Mouse (Mus musculus): ENCODE measurements at regions not wholly inside any gene's neighbourhood (a gene's known extent, or its start where the extent isn't known, plus 50 kb on each side); places are given as distances from the start of the nearest gene placed in this dataset.

DNA sequence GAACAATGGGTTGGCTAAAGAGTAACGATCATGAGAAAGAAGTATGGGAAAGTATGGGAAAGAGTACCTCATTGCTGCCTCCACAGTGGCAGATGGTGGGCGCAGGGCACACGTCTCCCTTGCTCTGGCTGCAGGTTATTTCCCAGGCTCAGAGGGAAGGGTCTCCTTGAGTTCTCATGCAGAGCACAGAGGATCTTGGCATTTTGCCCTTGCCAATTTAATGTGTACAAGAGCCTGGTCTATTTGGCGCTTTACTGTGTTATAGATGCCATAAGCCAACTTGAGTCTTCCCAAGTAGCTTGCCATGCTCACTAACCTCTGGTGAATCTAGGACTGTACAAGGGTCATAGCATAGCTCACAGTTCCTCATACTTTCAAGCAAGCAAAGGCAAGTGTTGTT lies 296.7 kb upstream of the Rnf219 start:
- Histone ChIP-seq H3K9me3 (ENCODE audit: control insufficient read depth, low read length) (no peaks in the 10 kb centered on the region), H3K4me2 (ENCODE audit: low read depth, low read length, severe bottlenecking) (no peak overlapping the region), H3K36me3 (ENCODE audit: control insufficient read depth, insufficient read depth, low read length) (no peaks in the 10 kb centered on the region), H3K27ac (ENCODE audit: low read depth, low read length) (no peak overlapping the region), H3K4me1 (replicated peaks; ENCODE audit: control insufficient read depth, insufficient read depth, low read length) (0 out of 2 replicates have a peak, but pooled peaks cover 2% of the 10 kb centered on the region), H3K9ac (ENCODE audit: low read length) (no peak overlapping the region), H3K27me3 (ENCODE audit: control insufficient read depth, insufficient read depth, low read length) (no peaks in the 10 kb centered on the region), H3K4me3 (ENCODE audit: low read depth, low read length) (no peak overlapping the region)
- DNase-seq (ENCODE audit: low spot score) (no peak), ATAC-seq (replicated peaks; ENCODE audit: low FRiP score) (no peak)
- WGBS = 83% methylated on average over 4 of the region's 4 CpGs

DNA sequence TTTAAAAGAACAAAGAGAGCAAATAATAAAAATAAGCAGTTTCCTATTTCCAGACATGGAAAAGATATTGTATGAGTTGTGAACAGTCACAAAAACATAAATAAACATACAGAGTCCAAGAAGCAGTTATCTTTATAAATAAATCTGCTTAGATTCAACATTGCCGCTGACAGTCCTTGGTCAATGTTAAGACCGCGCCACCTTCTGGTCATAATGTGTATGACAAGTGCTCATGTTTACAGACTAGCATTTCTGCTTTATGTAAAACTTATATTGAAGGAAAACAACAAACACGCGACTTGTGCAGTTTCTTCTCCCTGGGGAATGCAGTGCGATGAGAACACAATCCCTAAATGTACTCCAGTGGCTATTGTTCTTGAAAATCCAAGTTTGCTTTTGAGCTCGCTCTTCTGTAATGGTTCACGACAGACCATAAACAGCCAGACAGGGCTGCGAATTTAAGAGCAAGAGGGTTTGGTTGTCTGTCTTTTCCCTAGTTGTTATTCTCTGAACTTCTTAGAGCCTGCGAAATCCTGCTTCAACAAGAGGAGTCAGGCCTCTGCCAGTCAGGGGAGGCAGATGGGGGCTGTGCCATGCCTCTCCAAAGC lies 291.6 kb upstream of the Rnf219 start:
- H3K4me3 ChIP-seq (ENCODE audit: low read depth, low read length) = no peak overlapping the region
- no peak overlapping the region for H3K9ac ChIP-seq (ENCODE audit: low read length)
- H3K9me3 ChIP-seq (ENCODE audit: control insufficient read depth, low read length) = no peaks in the 10 kb centered on the region
- no peaks in the 10 kb centered on the region for H3K4me1 ChIP-seq (replicated peaks; ENCODE audit: control insufficient read depth, insufficient read depth, low read length)
- H3K27ac ChIP-seq (ENCODE audit: low read depth, low read length) = no peak overlapping the region
- ATAC-seq (replicated peaks; ENCODE audit: low FRiP score) (0 out of 2 replicates have a peak, but pooled peaks have one; percentile 51), DNase-seq (ENCODE audit: low spot score) (peak; percentile 80)
- no peak overlapping the region for H3K4me2 ChIP-seq (ENCODE audit: low read depth, low read length, severe bottlenecking)
- no peaks in the 10 kb centered on the region for H3K27me3 ChIP-seq (ENCODE audit: control insufficient read depth, insufficient read depth, low read length)
- H3K36me3 ChIP-seq (ENCODE audit: control insufficient read depth, insufficient read depth, low read length) = no peaks in the 10 kb centered on the region
- 37% methylated on average over 10 of the region's 10 CpGs for WGBS

DNA sequence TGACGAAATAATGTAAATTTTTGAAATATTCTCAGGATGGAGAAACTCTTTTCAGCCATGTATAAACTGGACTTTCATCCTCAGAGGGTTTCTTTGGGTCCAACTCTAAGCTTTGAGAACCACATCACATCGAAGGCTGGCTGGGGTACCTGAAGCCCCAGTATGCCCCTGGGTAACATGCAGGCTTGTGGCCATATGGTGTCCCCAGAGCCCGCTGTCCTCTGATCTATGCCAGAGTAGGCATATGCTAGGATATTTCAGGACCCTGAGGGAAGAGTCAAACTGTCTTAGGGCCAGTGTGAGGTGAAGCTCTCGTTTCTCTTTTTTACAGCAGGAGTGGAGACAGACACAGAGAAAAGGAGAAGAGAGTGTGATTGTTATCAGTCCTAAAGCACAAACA lies 289.6 kb upstream of the Rnf219 start:
- no peak for ATAC-seq (replicated peaks; ENCODE audit: low FRiP score)
- H3K27me3 ChIP-seq (ENCODE audit: control insufficient read depth, insufficient read depth, low read length) = no peaks in the 10 kb centered on the region
- H3K36me3 ChIP-seq (ENCODE audit: control insufficient read depth, insufficient read depth, low read length) = no peaks in the 10 kb centered on the region
- H3K4me3 ChIP-seq (ENCODE audit: low read depth, low read length) = no peak overlapping the region
- 88% methylated on average over 4 of the region's 4 CpGs for WGBS
- DNase-seq (ENCODE audit: low spot score) = no peak
- H3K4me2 ChIP-seq (ENCODE audit: low read depth, low read length, severe bottlenecking) = no peak overlapping the region
- no peaks in the 10 kb centered on the region for H3K9me3 ChIP-seq (ENCODE audit: control insufficient read depth, low read length)
- no peak overlapping the region for H3K9ac ChIP-seq (ENCODE audit: low read length)
- no peak overlapping the region for H3K27ac ChIP-seq (ENCODE audit: low read depth, low read length)
- H3K4me1 ChIP-seq (replicated peaks; ENCODE audit: control insufficient read depth, insufficient read depth, low read length) = no peaks in the 10 kb centered on the region

DNA sequence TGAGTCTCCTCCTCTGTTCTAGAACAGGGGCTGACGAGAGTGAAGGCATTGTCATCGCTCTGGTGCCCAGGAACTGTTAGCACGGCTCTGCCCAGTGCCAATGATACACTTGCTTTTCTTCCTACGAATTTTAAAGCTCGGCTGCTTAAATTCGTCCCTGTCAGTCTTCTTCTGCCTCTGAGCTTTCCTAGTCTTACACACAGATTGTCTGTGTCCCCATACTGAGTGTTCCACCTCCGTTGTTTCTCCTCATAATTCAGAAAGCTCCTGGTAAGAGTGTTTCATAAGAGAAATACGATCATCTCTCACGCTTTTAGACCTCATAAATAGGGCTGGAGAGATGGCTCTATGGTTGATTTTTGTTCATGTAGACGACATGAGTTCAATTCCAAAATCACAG lies 282.9 kb upstream of the Rnf219 start:
- 89% methylated on average over 10 of the region's 10 CpGs for WGBS

DNA sequence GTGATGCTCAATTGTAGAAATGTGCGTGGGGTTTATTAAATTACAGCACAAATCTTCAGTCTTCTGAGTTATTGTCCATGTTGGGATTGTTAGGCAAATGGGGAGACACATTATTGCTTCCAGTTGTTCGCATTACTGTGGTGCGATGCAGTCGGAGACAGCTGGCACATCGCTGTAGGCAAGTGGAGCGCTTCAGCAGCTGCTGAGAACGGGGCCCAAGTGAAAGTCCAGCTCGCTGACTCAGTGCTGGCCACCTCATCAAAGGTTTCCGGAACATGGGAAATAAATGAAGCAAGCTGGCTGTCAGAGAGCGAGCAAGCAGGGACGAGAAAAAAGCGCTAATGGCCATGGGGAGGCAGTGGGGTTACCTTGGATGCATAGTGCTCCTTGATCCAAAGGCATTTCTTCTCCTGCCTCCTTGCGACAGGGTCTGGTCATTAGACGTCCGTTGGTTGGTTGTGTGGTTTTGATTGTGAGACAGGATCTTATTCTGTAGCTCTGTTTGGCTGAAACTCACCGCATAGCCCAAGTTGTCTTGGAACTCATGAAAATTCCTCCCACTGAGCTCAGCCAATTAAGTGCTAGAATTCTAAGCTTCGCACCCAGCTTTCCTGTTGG lies 274.0 kb upstream of the Rnf219 start:
- Histone ChIP-seq H3K27ac (ENCODE audit: low read depth, low read length) (no peak overlapping the region), H3K4me2 (ENCODE audit: low read depth, low read length, severe bottlenecking) (no peak overlapping the region), H3K36me3 (ENCODE audit: control insufficient read depth, insufficient read depth, low read length) (no peaks in the 10 kb centered on the region), H3K9ac (ENCODE audit: low read length) (no peak overlapping the region), H3K9me3 (ENCODE audit: control insufficient read depth, low read length) (no peaks in the 10 kb centered on the region), H3K4me3 (ENCODE audit: low read depth, low read length) (no peak overlapping the region), H3K4me1 (replicated peaks; ENCODE audit: control insufficient read depth, insufficient read depth, low read length) (no peaks in the 10 kb centered on the region), H3K27me3 (ENCODE audit: control insufficient read depth, insufficient read depth, low read length) (no peaks in the 10 kb centered on the region)
- ATAC-seq (replicated peaks; ENCODE audit: low FRiP score) (no peak), DNase-seq (ENCODE audit: low spot score) (no peak)
- WGBS = 82% methylated on average over 17 of the region's 17 CpGs

More for the DNA sequence above, 282.9 kb upstream of the Rnf219 start:
- no peaks in the 10 kb centered on the region for H3K9me3 ChIP-seq (ENCODE audit: control insufficient read depth, low read length)
- no peaks in the 10 kb centered on the region for H3K36me3 ChIP-seq (ENCODE audit: control insufficient read depth, insufficient read depth, low read length)
- no peak overlapping the region for H3K9ac ChIP-seq (ENCODE audit: low read length)
- no peaks in the 10 kb centered on the region for H3K27me3 ChIP-seq (ENCODE audit: control insufficient read depth, insufficient read depth, low read length)
- DNase-seq (ENCODE audit: low spot score) (no peak), ATAC-seq (replicated peaks; ENCODE audit: low FRiP score) (no peak)
- H3K27ac ChIP-seq (ENCODE audit: low read depth, low read length) = no peak overlapping the region
- no peak overlapping the region for H3K4me3 ChIP-seq (ENCODE audit: low read depth, low read length)
- H3K4me1 ChIP-seq (replicated peaks; ENCODE audit: control insufficient read depth, insufficient read depth, low read length) = no peaks in the 10 kb centered on the region
- H3K4me2 ChIP-seq (ENCODE audit: low read depth, low read length, severe bottlenecking) = no peak overlapping the region

DNA sequence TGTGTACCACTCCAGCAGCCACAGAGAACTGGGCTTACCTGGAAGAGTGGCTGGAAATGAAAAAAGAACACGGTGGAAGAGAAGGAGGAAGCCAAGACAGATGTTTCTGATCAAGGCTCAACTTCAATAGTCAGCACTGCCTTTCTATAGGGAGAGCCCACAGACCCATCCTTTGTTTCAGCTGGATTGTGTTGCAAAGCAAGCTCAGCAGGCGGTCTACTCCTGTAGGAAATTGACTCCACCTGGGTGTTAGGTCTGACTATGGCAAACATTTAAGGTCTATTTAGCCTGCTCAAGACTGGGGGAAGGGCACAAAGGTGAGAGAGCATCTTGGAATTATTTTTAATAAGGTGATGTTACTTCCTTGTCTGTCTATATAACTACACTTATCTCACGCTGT lies 266.9 kb upstream of the Rnf219 start:
- ATAC-seq (replicated peaks; ENCODE audit: low FRiP score) (no peak), DNase-seq (ENCODE audit: low spot score) (no peak)
- Histone ChIP-seq H3K9me3 (ENCODE audit: control insufficient read depth, low read length) (no peaks in the 10 kb centered on the region), H3K36me3 (ENCODE audit: control insufficient read depth, insufficient read depth, low read length) (no peaks in the 10 kb centered on the region), H3K27me3 (ENCODE audit: control insufficient read depth, insufficient read depth, low read length) (no peaks in the 10 kb centered on the region), H3K4me2 (ENCODE audit: low read depth, low read length, severe bottlenecking) (no peak overlapping the region), H3K4me3 (ENCODE audit: low read depth, low read length) (no peak overlapping the region), H3K9ac (ENCODE audit: low read length) (no peak overlapping the region), H3K4me1 (replicated peaks; ENCODE audit: control insufficient read depth, insufficient read depth, low read length) (no peaks in the 10 kb centered on the region), H3K27ac (ENCODE audit: low read depth, low read length) (no peak overlapping the region)
- 37% methylated on average over 3 of the region's 3 CpGs for WGBS

DNA sequence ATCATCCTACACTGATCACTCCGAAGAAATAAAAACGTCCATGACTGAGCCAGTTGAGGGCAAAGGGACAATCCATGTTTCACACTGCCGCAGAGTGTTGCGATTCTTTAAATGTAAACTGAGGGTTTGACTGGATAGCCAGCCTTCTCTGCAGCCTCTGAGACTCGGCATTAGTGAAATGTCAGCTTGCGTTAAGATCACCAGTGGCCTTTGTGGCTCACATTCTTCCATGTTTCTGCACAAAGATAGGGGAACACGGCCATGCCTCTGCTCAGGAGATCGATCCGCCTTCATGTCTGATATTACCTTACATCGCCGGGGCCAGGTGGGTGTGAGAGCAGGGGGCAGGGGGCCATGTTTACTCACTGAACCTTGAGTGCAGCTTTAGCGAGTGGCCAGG lies 262.6 kb upstream of the Rnf219 start:
- no peaks in the 10 kb centered on the region for H3K27me3 ChIP-seq (ENCODE audit: control insufficient read depth, insufficient read depth, low read length)
- no peak overlapping the region for H3K9ac ChIP-seq (ENCODE audit: low read length)
- H3K4me3 ChIP-seq (ENCODE audit: low read depth, low read length) = no peak overlapping the region
- H3K27ac ChIP-seq (ENCODE audit: low read depth, low read length) = no peak overlapping the region
- H3K4me2 ChIP-seq (ENCODE audit: low read depth, low read length, severe bottlenecking) = no peak overlapping the region
- H3K36me3 ChIP-seq (ENCODE audit: control insufficient read depth, insufficient read depth, low read length) = no peaks in the 10 kb centered on the region
- DNase-seq (ENCODE audit: low spot score) (no peak), ATAC-seq (replicated peaks; ENCODE audit: low FRiP score) (no peak)
- H3K4me1 ChIP-seq (replicated peaks; ENCODE audit: control insufficient read depth, insufficient read depth, low read length) = no peaks in the 10 kb centered on the region
- H3K9me3 ChIP-seq (ENCODE audit: control insufficient read depth, low read length) = no peaks in the 10 kb centered on the region
- 84% methylated on average over 12 of the region's 12 CpGs for WGBS

DNA sequence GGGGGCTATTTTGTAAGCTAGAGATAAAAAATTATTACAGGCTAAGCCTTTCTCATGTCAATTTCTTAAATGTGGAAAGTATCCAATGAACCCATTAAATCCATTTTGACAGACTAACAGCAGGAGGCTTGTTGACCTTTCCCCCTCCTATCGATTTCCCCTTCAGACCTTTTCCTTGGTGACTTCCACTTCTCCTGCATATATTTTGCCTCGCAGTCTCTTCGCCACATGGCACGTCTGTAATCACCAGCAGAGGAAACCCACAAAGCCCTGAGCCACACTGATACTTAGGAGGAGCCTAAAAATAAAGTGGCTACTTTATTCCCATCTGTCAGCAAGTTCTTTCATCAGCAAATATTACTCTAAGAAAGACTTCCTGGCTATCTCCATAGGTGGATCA lies 247.5 kb upstream of the Rnf219 start:
- H3K4me2 ChIP-seq (ENCODE audit: low read depth, low read length, severe bottlenecking) = no peak overlapping the region
- no peak overlapping the region for H3K9ac ChIP-seq (ENCODE audit: low read length)
- H3K4me3 ChIP-seq (ENCODE audit: low read depth, low read length) = no peak overlapping the region
- WGBS = 67% methylated on average over 4 of the region's 4 CpGs
- ATAC-seq (replicated peaks; ENCODE audit: low FRiP score) (no peak), DNase-seq (ENCODE audit: low spot score) (no peak)
- no peaks in the 10 kb centered on the region for H3K9me3 ChIP-seq (ENCODE audit: control insufficient read depth, low read length)
- no peak overlapping the region for H3K27ac ChIP-seq (ENCODE audit: low read depth, low read length)
- no peaks in the 10 kb centered on the region for H3K36me3 ChIP-seq (ENCODE audit: control insufficient read depth, insufficient read depth, low read length)
- no peaks in the 10 kb centered on the region for H3K4me1 ChIP-seq (replicated peaks; ENCODE audit: control insufficient read depth, insufficient read depth, low read length)
- no peaks in the 10 kb centered on the region for H3K27me3 ChIP-seq (ENCODE audit: control insufficient read depth, insufficient read depth, low read length)

DNA sequence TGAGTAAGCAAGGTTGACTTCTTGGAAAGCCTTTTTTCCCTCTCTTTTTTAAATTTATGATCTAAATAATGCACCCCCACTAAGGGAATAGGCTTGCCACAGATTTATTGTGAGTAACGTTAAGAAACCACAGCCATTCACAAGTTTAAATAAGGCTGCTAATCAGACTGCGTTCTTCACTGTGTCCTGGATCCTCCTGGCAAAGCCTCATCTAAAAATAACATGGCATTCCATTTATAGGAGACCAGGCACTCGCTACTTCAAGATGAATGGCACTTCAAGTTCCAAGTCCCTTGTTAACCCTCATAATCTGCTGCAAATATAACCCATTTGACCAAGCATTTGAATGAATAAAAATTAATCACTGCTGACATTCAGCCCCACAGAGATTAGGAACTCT lies 211.8 kb upstream of the Rnf219 start:
- Histone ChIP-seq H3K27me3 (ENCODE audit: control insufficient read depth, insufficient read depth, low read length) (no peaks in the 10 kb centered on the region), H3K4me1 (replicated peaks; ENCODE audit: control insufficient read depth, insufficient read depth, low read length) (0 out of 2 replicates have a peak, but pooled peaks cover 2% of the 10 kb centered on the region), H3K36me3 (ENCODE audit: control insufficient read depth, insufficient read depth, low read length) (no peaks in the 10 kb centered on the region), H3K9me3 (ENCODE audit: control insufficient read depth, low read length) (no peaks in the 10 kb centered on the region), H3K4me2 (ENCODE audit: low read depth, low read length, severe bottlenecking) (no peak overlapping the region), H3K9ac (ENCODE audit: low read length) (no peak overlapping the region), H3K27ac (ENCODE audit: low read depth, low read length) (no peak overlapping the region), H3K4me3 (ENCODE audit: low read depth, low read length) (no peak overlapping the region)
- ATAC-seq (replicated peaks; ENCODE audit: low FRiP score) (no peak), DNase-seq (ENCODE audit: low spot score) (no peak)
- 67% methylated on average over 3 of the region's 3 CpGs for WGBS

Data from forebrain, embryonic 11.5 days (tissue).